Comparison of ENCODE assay signal across 13 mouse cellular contexts in genomic region chr8:46477747-46478458, GRCm38 (mm10). TPM values are rescaled to one million over a fixed set of nuclear protein-coding genes. Genes with fewer than 3 reads are reported as not detected.
DNase-seq lines count a peak whose midpoint lies in the region; ATAC-seq and TF ChIP-seq lines count a peak whose summit lies in the region.
"Had no signal": no experiment of that assay in that cellular context is flagged by ENCODE, and none has a peak within 500 bp of the region (broad histone marks: within the 10 kb centered on the region; RNA-seq: fewer than 3 reads in every experiment).

No protein-coding gene starts in this region.

- no peak overlapping the region for H3K9ac ChIP-seq in embryonic facial prominence, embryonic 14.5 days (ENCODE audit: low read depth, low read length)
- no peak overlapping the region for H3K9ac ChIP-seq in lung, postnatal 0 days (replicated peaks; ENCODE audit: low read depth)
- no peak overlapping the region for H3K9ac ChIP-seq in liver, embryonic 15.5 days
- no peak overlapping the region; the same call in 1 of the 2 replicates for H3K9ac ChIP-seq in stomach, postnatal 0 days (ENCODE audit: low read length)
- H3K9ac ChIP-seq in forebrain, embryonic 15.5 days (replicated peaks), result no peak overlapping the region
- H3K9ac ChIP-seq: neural tube, embryonic 15.5 days had no signal

- H3K27ac ChIP-seq in embryonic facial prominence, embryonic 14.5 days (replicated peaks; ENCODE audit: low read depth, low read length), result no peak overlapping the region
- no peak overlapping the region for H3K27ac ChIP-seq in embryonic facial prominence, embryonic 10.5 days (replicated peaks)
- H3K27ac ChIP-seq in lung, postnatal 0 days (ENCODE audit: low read length), result 0 out of 2 replicates have a peak overlapping the region, but pooled peaks have one; percentile 35
- peak overlapping the region; percentile 25 for H3K27ac ChIP-seq in liver, embryonic 15.5 days (replicated peaks)
- H3K27ac ChIP-seq in stomach, postnatal 0 days (replicated peaks), result peak overlapping the region; percentile 69
- H3K27ac ChIP-seq in forebrain, embryonic 15.5 days (replicated peaks), result no peak overlapping the region
- H3K27ac ChIP-seq: neural tube, embryonic 15.5 days had no signal

- TF ChIP-seq EP300 in lung, postnatal 0 days (IDR thresholded peaks at IDR 0.05), result no peak
- TF ChIP-seq EP300 in stomach, postnatal 0 days (optimal IDR thresholded peaks at IDR 0.05), result no peak

- no peak for TF ChIP-seq CTCF in lung, postnatal 0 days (IDR thresholded peaks at IDR 0.05)
- 0 out of 2 replicates have a peak, but pooled peaks have one; percentile 28 for TF ChIP-seq CTCF in stomach, postnatal 0 days (IDR thresholded peaks at IDR 0.05; ENCODE audit: low read depth)

- H3K36me3 ChIP-seq in embryonic facial prominence, embryonic 14.5 days (ENCODE audit: control insufficient read depth, insufficient read depth, low read length), result no peaks in the 10 kb centered on the region
- H3K36me3 ChIP-seq in embryonic facial prominence, embryonic 10.5 days (replicated peaks), result no peaks in the 10 kb centered on the region
- H3K36me3 ChIP-seq in lung, postnatal 0 days (ENCODE audit: insufficient read depth, low read length), result no peaks in the 10 kb centered on the region
- peaks cover 23% of the 10 kb centered on the region for H3K36me3 ChIP-seq in liver, embryonic 15.5 days (replicated peaks)
- no peaks in the 10 kb centered on the region for H3K36me3 ChIP-seq in stomach, postnatal 0 days (ENCODE audit: control insufficient read depth, insufficient read depth, low read length)
- H3K36me3 ChIP-seq in forebrain, embryonic 15.5 days, result no peaks in the 10 kb centered on the region

- H3K27me3 ChIP-seq in embryonic facial prominence, embryonic 14.5 days (replicated peaks; ENCODE audit: control insufficient read depth, insufficient read depth, low read length), result no peaks in the 10 kb centered on the region
- peaks cover 7% of the 10 kb centered on the region for H3K27me3 ChIP-seq in embryonic facial prominence, embryonic 10.5 days (replicated peaks; ENCODE audit: low read depth, poor library complexity, severe bottlenecking)
- H3K27me3 ChIP-seq in lung, postnatal 0 days (replicated peaks; ENCODE audit: insufficient read depth, low read length), result no peaks in the 10 kb centered on the region
- no peaks in the 10 kb centered on the region for H3K27me3 ChIP-seq in liver, embryonic 15.5 days
- no peaks in the 10 kb centered on the region for H3K27me3 ChIP-seq in stomach, postnatal 0 days (ENCODE audit: control insufficient read depth, insufficient read depth, low read length)
- 0 out of 2 replicates have a peak, but pooled peaks cover 3% of the 10 kb centered on the region for H3K27me3 ChIP-seq in forebrain, embryonic 15.5 days
- H3K27me3 ChIP-seq: neural tube, embryonic 15.5 days had no signal

- DNase-seq in embryonic facial prominence, embryonic 14.5 days (ENCODE audit: low spot score), result no peak
- DNase-seq in embryonic facial prominence, embryonic 10.5 days (ENCODE audit: low spot score), result no peak
- DNase-seq in lung, postnatal 0 days (ENCODE audit: low spot score), result peak; percentile 80
- DNase-seq in lung, postnatal 14 days, result no peak
- peak; percentile 71 for DNase-seq in stomach, postnatal 0 days (ENCODE audit: low spot score)
- DNase-seq in ovary, postnatal 36 days (ENCODE audit: low spot score), result no peak
- DNase-seq: cerebellum, adult 2 months; embryo, embryonic 11 days; heart, postnatal 14 days; thymus, postnatal 25 days had no signal

- peaks cover 13% of the 10 kb centered on the region for H3K4me1 ChIP-seq in embryonic facial prominence, embryonic 14.5 days (ENCODE audit: control insufficient read depth, insufficient read depth, low read length)
- H3K4me1 ChIP-seq in embryonic facial prominence, embryonic 10.5 days, result peaks cover 13% of the 10 kb centered on the region
- peaks cover 5% of the 10 kb centered on the region; the same call in 1 of the 2 replicates for H3K4me1 ChIP-seq in lung, postnatal 0 days (ENCODE audit: insufficient read depth, low read depth, low read length)
- peaks cover 75% of the 10 kb centered on the region for H3K4me1 ChIP-seq in liver, embryonic 15.5 days (replicated peaks)
- H3K4me1 ChIP-seq in stomach, postnatal 0 days (replicated peaks; ENCODE audit: control insufficient read depth, insufficient read depth), result no peaks in the 10 kb centered on the region; the same call in 1 of the 2 replicates
- H3K4me1 ChIP-seq in forebrain, embryonic 15.5 days, result no peaks in the 10 kb centered on the region

- WGBS in embryonic facial prominence, embryonic 14.5 days, result 73% methylated on average over 9 of the region's 9 CpGs
- WGBS in embryonic facial prominence, embryonic 10.5 days, result 83% methylated on average over 9 of the region's 9 CpGs
- WGBS in lung, postnatal 0 days, result 64% methylated on average over 9 of the region's 9 CpGs
- WGBS in liver, embryonic 15.5 days (ENCODE audit: insufficient replicate concordance), result 55% methylated on average over 9 of the region's 9 CpGs
- WGBS in stomach, postnatal 0 days, result 54% methylated on average over 9 of the region's 9 CpGs
- 88% methylated on average over 9 of the region's 9 CpGs for WGBS in forebrain, embryonic 15.5 days

- H3K4me2 ChIP-seq in embryonic facial prominence, embryonic 14.5 days (ENCODE audit: low read depth, low read length), result no peak overlapping the region
- H3K4me2 ChIP-seq in lung, postnatal 0 days (replicated peaks; ENCODE audit: low read depth, low read length), result no peak overlapping the region
- peak overlapping the region; percentile 11; the same call in 1 of the 2 replicates for H3K4me2 ChIP-seq in liver, embryonic 15.5 days
- H3K4me2 ChIP-seq in stomach, postnatal 0 days (replicated peaks; ENCODE audit: low read depth), result no peak overlapping the region
- H3K4me2 ChIP-seq in forebrain, embryonic 15.5 days (replicated peaks), result no peak overlapping the region
- H3K4me2 ChIP-seq: neural tube, embryonic 15.5 days had no signal

- no peaks in the 10 kb centered on the region for H3K9me3 ChIP-seq in embryonic facial prominence, embryonic 14.5 days (ENCODE audit: control insufficient read depth, low read length)
- no peaks in the 10 kb centered on the region for H3K9me3 ChIP-seq in embryonic facial prominence, embryonic 10.5 days
- H3K9me3 ChIP-seq in lung, postnatal 0 days (ENCODE audit: low read length), result no peaks in the 10 kb centered on the region
- no peaks in the 10 kb centered on the region for H3K9me3 ChIP-seq in liver, embryonic 15.5 days (replicated peaks)
- no peaks in the 10 kb centered on the region for H3K9me3 ChIP-seq in stomach, postnatal 0 days (ENCODE audit: control insufficient read depth, low read length)
- no peaks in the 10 kb centered on the region for H3K9me3 ChIP-seq in forebrain, embryonic 15.5 days
- H3K9me3 ChIP-seq: neural tube, embryonic 15.5 days had no signal

- H3K4me3 ChIP-seq in embryonic facial prominence, embryonic 14.5 days (ENCODE audit: low read depth, low read length), result no peak overlapping the region
- no peak overlapping the region for H3K4me3 ChIP-seq in embryonic facial prominence, embryonic 10.5 days
- no peak overlapping the region for H3K4me3 ChIP-seq in lung, postnatal 0 days (ENCODE audit: low read depth, low read length)
- no peak overlapping the region for H3K4me3 ChIP-seq in liver, embryonic 15.5 days (replicated peaks)
- no peak overlapping the region for H3K4me3 ChIP-seq in stomach, postnatal 0 days (ENCODE audit: low read depth, low read length)
- H3K4me3 ChIP-seq in forebrain, embryonic 15.5 days, result no peak overlapping the region
- H3K4me3 ChIP-seq: neural tube, embryonic 15.5 days had no signal

- ATAC-seq in embryonic facial prominence, embryonic 14.5 days (ENCODE audit: low read depth), result peak; percentile 66; the same call in 1 of the 2 replicates
- peak; percentile 70 for ATAC-seq in lung, postnatal 0 days
- no peak for ATAC-seq in liver, embryonic 15.5 days (ENCODE audit: insufficient read depth)
- peak; percentile 86 for ATAC-seq in stomach, postnatal 0 days (ENCODE audit: low FRiP score, low TSS enrichment)
- ATAC-seq in forebrain, embryonic 15.5 days (replicated peaks), result no peak

RNA-seq across cellular contexts. Expression of gene Acsl1, which starts 7.1 kb away (rescaled TPM):
- 30.0 and 33.9 TPM in 2 replicates for polyA plus RNA-seq in embryonic facial prominence, embryonic 14.5 days (2014; fragmentation: Nextera tagmentation; extraction: Ambion mirVana)
- polyA plus RNA-seq in embryonic facial prominence, embryonic 10.5 days (2016; fragmentation: Nextera tagmentation; extraction: Ambion mirVana), result 8.0 and 8.7 TPM in 2 replicates
- 17.4 and 20.1 TPM in 2 replicates for polyA plus RNA-seq in lung, postnatal 0 days (2015; fragmentation: Nextera tagmentation; extraction: Ambion mirVana)
- 106 and 125 TPM in 2 replicates for polyA plus RNA-seq in liver, embryonic 15.5 days (2015; fragmentation: Nextera tagmentation; extraction: Ambion mirVana)
- 47.4 and 47.5 TPM in 2 replicates for polyA plus RNA-seq in stomach, postnatal 0 days (2015; fragmentation: Nextera tagmentation; extraction: Ambion mirVana)
- 8.6 and 9.4 TPM in 2 replicates for polyA plus RNA-seq in forebrain, embryonic 15.5 days (2015; fragmentation: Nextera tagmentation; extraction: Ambion mirVana)

Comparison
In these comparisons a context has a peak if more than half of its experiments do, and no peak if none do; other contexts are left out.
1. DNase-seq: peak in lung, postnatal 0 days (single experiment) and stomach, postnatal 0 days (single experiment); none in embryonic facial prominence, embryonic 14.5 days (single experiment), embryonic facial prominence, embryonic 10.5 days (single experiment), lung, postnatal 14 days (single experiment) and ovary, postnatal 36 days (single experiment).
2. ATAC-seq: peak in embryonic facial prominence, embryonic 14.5 days (single experiment), lung, postnatal 0 days (single experiment) and stomach, postnatal 0 days (single experiment); none in liver, embryonic 15.5 days (single experiment) and forebrain, embryonic 15.5 days (single experiment).
3. H3K27ac ChIP-seq: peak in lung, postnatal 0 days (single experiment), liver, embryonic 15.5 days (single experiment) and stomach, postnatal 0 days (single experiment); none in embryonic facial prominence, embryonic 14.5 days (single experiment), embryonic facial prominence, embryonic 10.5 days (single experiment) and forebrain, embryonic 15.5 days (single experiment).